Comparison of ENCODE assay signal across 10 mouse cellular contexts in the genomic region with DNA sequence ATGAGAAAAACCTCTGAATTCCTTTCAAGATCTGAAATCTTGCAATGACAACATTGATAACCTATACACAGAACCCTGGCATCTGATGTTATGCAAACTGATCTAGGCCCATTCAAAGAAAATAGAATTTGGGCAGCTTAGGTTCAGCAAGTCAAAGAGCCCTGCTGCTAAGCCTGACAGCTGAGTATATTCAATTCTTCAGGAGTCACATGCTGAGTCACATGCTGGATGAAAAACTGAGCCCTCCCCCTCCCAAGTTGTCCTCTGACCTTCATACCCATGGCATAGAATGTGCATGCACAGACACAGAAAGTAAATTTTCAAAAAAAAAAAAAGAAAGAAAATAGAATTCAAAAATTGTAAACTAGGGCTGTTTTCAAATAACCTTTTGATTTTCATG.
DNase-seq lines count a peak whose midpoint lies in the region; ATAC-seq and TF ChIP-seq lines count a peak whose summit lies in the region.
"Had no signal": no experiment of that assay in that cellular context is flagged by ENCODE, and none has a peak within 500 bp of the region (broad histone marks: within the 10 kb centered on the region; RNA-seq: fewer than 3 reads in every experiment).

No protein-coding gene starts in this region.

- no peaks in the 10 kb centered on the region for H3K27me3 ChIP-seq in heart, embryonic 11.5 days (ENCODE audit: control insufficient read depth, insufficient read depth, low read length)
- no peaks in the 10 kb centered on the region for H3K27me3 ChIP-seq in neural tube, embryonic 11.5 days (ENCODE audit: control insufficient read depth, insufficient read depth, low read length)
- no peaks in the 10 kb centered on the region for H3K27me3 ChIP-seq in neural tube, embryonic 15.5 days (replicated peaks)
- H3K27me3 ChIP-seq: embryonic facial prominence, embryonic 15.5 days had no signal

- TF ChIP-seq POLR2A in olfactory bulb, adult 2 months (IDR thresholded peaks at IDR 0.05; ENCODE audit: insufficient read depth, low read depth, low read length), result no peak

- H3K36me3 ChIP-seq in heart, embryonic 11.5 days (ENCODE audit: control insufficient read depth, insufficient read depth, low read length), result no peaks in the 10 kb centered on the region
- no peaks in the 10 kb centered on the region for H3K36me3 ChIP-seq in neural tube, embryonic 11.5 days (ENCODE audit: control insufficient read depth, insufficient read depth, low read length)
- H3K36me3 ChIP-seq in neural tube, embryonic 15.5 days, result no peaks in the 10 kb centered on the region
- H3K36me3 ChIP-seq: embryonic facial prominence, embryonic 15.5 days had no signal

- peak; percentile 20 for DNase-seq in adrenal gland, adult 2 months
- DNase-seq in adrenal gland, postnatal 25 days, result no peak
- DNase-seq in heart, postnatal 25 days (ENCODE audit: low spot score), result no peak
- DNase-seq in neural tube, embryonic 11.5 days (ENCODE audit: low spot score), result no peak
- DNase-seq: liver had no signal

- H3K9ac ChIP-seq in heart, embryonic 11.5 days (ENCODE audit: low read depth, low read length), result no peak overlapping the region
- H3K9ac ChIP-seq in neural tube, embryonic 11.5 days (ENCODE audit: low read length), result no peak overlapping the region
- no peak overlapping the region for H3K9ac ChIP-seq in neural tube, embryonic 15.5 days (replicated peaks)
- H3K9ac ChIP-seq: embryonic facial prominence, embryonic 15.5 days had no signal

- no peak for ATAC-seq in heart, embryonic 11.5 days (replicated peaks; ENCODE audit: insufficient number of reproducible peaks, low FRiP score, low TSS enrichment)
- peak; percentile 63 for ATAC-seq in neural tube, embryonic 11.5 days (ENCODE audit: insufficient read depth, low FRiP score, low TSS enrichment)
- ATAC-seq in neural tube, embryonic 15.5 days (ENCODE audit: low FRiP score), result no peak
- no peak for ATAC-seq in monocyte, adult 5-6 weeks (replicated peaks; ENCODE audit: insufficient number of reproducible peaks, low FRiP score, low TSS enrichment, poor library complexity, severe bottlenecking)

- H3K27ac ChIP-seq in heart, embryonic 11.5 days (ENCODE audit: low read depth, low read length), result peak overlapping the region; percentile 25
- H3K27ac ChIP-seq in neural tube, embryonic 11.5 days (ENCODE audit: low read depth, low read length), result peak overlapping the region; percentile 44; the same call in 1 of the 2 replicates
- no peak overlapping the region for H3K27ac ChIP-seq in neural tube, embryonic 15.5 days (replicated peaks)
- H3K27ac ChIP-seq in olfactory bulb, adult 2 months (ENCODE audit: insufficient read depth, low read depth, low read length), result 0 out of 2 replicates have a peak overlapping the region, but pooled peaks have one; percentile 81
- H3K27ac ChIP-seq: embryonic facial prominence, embryonic 15.5 days had no signal

- no peak overlapping the region for H3K4me3 ChIP-seq in heart, embryonic 11.5 days (ENCODE audit: low read depth, low read length)
- no peak overlapping the region for H3K4me3 ChIP-seq in neural tube, embryonic 11.5 days (ENCODE audit: low read depth, low read length)
- H3K4me3 ChIP-seq in neural tube, embryonic 15.5 days (replicated peaks), result no peak overlapping the region
- no peak overlapping the region for H3K4me3 ChIP-seq in olfactory bulb, adult 2 months (ENCODE audit: insufficient read depth, low read depth, low read length)
- H3K4me3 ChIP-seq: embryonic facial prominence, embryonic 15.5 days had no signal

- TF ChIP-seq CTCF in olfactory bulb, adult 2 months (IDR thresholded peaks at IDR 0.05; ENCODE audit: insufficient read depth, low read depth, low read length), result no peak

- H3K9me3 ChIP-seq in heart, embryonic 11.5 days (replicated peaks; ENCODE audit: control insufficient read depth, low read length), result no peaks in the 10 kb centered on the region
- no peaks in the 10 kb centered on the region for H3K9me3 ChIP-seq in neural tube, embryonic 11.5 days (ENCODE audit: control insufficient read depth, low read length)
- H3K9me3 ChIP-seq in neural tube, embryonic 15.5 days (replicated peaks), result no peaks in the 10 kb centered on the region
- H3K9me3 ChIP-seq: embryonic facial prominence, embryonic 15.5 days had no signal

- H3K4me2 ChIP-seq in heart, embryonic 11.5 days, result no peak overlapping the region
- H3K4me2 ChIP-seq in neural tube, embryonic 11.5 days (ENCODE audit: low read depth), result no peak overlapping the region
- no peak overlapping the region for H3K4me2 ChIP-seq in neural tube, embryonic 15.5 days
- H3K4me2 ChIP-seq: embryonic facial prominence, embryonic 15.5 days had no signal

- peaks cover 3% of the 10 kb centered on the region; the same call in 1 of the 2 replicates for H3K4me1 ChIP-seq in heart, embryonic 11.5 days (ENCODE audit: control insufficient read depth, insufficient read depth, low read length)
- H3K4me1 ChIP-seq in neural tube, embryonic 11.5 days (ENCODE audit: control insufficient read depth, insufficient read depth, low read length), result peaks cover 10% of the 10 kb centered on the region; the same call in 1 of the 2 replicates
- peaks cover 4% of the 10 kb centered on the region; the same call in 1 of the 2 replicates for H3K4me1 ChIP-seq in neural tube, embryonic 15.5 days
- peaks cover 2% of the 10 kb centered on the region; the same call in 1 of the 2 replicates for H3K4me1 ChIP-seq in olfactory bulb, adult 2 months (ENCODE audit: control insufficient read depth, insufficient read depth, low read length)
- H3K4me1 ChIP-seq: embryonic facial prominence, embryonic 15.5 days had no signal

- intact Hi-C loops in heart, postnatal 25 days (cut with DNase I), result loop anchor here (10.0 kb wide), 1 partner anchor 357 kb away; the partner anchor contains the start of gene Cited2
